Mouse (Mus musculus) CH12.LX (cell line): Measurements from ENCODE around the gene Fam160a1.

Experiments
- CHD1 ChIP-seq: IDR thresholded peaks from 2 replicates; pipeline ENCODE4 v1.6.1; 2012; ENCODE audit warnings: low read depth, low read length, improper control_type of control experiment, inconsistent platforms
- CTCF ChIP-seq, 2 experiments: IDR thresholded peaks in 1 of 2; conservative IDR thresholded peaks in 1 of 2; 2 replicates each; pipeline ENCODE4 v1.5.1; 2011 to 2012; ENCODE audit warnings: low read depth in 2 of 2, low read length in 2 of 2, improper control_type of control experiment in 1 of 2, inconsistent platforms in 1 of 2, mild to moderate bottlenecking in 1 of 2, moderate library complexity in 1 of 2
- EP300 ChIP-seq: IDR thresholded peaks from 2 replicates; pipeline ENCODE4 v1.6.1; 2011; ENCODE audit warnings: low read length, improper control_type of control experiment
- GABPA ChIP-seq: IDR thresholded peaks from 2 replicates; pipeline ENCODE4 v1.6.1; 2012; ENCODE audit warnings: low read depth, low read length, improper control_type of control experiment, inconsistent platforms; ENCODE audit not compliant: insufficient replicate concordance
- HCFC1 ChIP-seq: IDR thresholded peaks from 2 replicates; pipeline ENCODE4 v1.6.1; 2012; ENCODE audit warnings: low read depth, mild to moderate bottlenecking, inconsistent platforms, low read length, improper control_type of control experiment
- MXI1 ChIP-seq: IDR thresholded peaks from 2 replicates; pipeline ENCODE4 v1.6.1; 2011; ENCODE audit warnings: mild to moderate bottlenecking, low read depth, low read length, improper control_type of control experiment
- NRF1 ChIP-seq: IDR thresholded peaks from 2 replicates; pipeline ENCODE4 v1.6.1; 2014; ENCODE audit warnings: low read depth, mild to moderate bottlenecking, inconsistent platforms, low read length, improper control_type of control experiment, moderate library complexity
- POLR2A ChIP-seq: IDR thresholded peaks from 2 replicates; pipeline ENCODE4 v1.6.1; 2011; ENCODE audit warnings: low read depth, mild to moderate bottlenecking, improper control_type of control experiment, low read length
- POLR2AphosphoS2 ChIP-seq: IDR thresholded peaks from 2 replicates; pipeline ENCODE4 v1.6.1; 2011; ENCODE audit warnings: low read depth, low read length, improper control_type of control experiment
- UBTF ChIP-seq: IDR thresholded peaks from 2 replicates; pipeline ENCODE4 v1.6.1; 2012; ENCODE audit warnings: low read depth, mild to moderate bottlenecking, inconsistent platforms, low read length, improper control_type of control experiment, moderate library complexity
- USF1 ChIP-seq: IDR thresholded peaks from 2 replicates; pipeline ENCODE4 v1.6.1; 2014; ENCODE audit warnings: low read depth, mild to moderate bottlenecking, inconsistent platforms, low read length, improper control_type of control experiment
- ZKSCAN1 ChIP-seq: IDR thresholded peaks from 2 replicates; pipeline ENCODE4 v1.6.1; 2012; ENCODE audit warnings: low read depth, inconsistent platforms, low read length, improper control_type of control experiment, borderline replicate concordance
- ZNF384 ChIP-seq: IDR thresholded peaks from 2 replicates; pipeline ENCODE4 v1.6.1; 2012; ENCODE audit warnings: low read depth, low read length, improper control_type of control experiment, inconsistent platforms

- TF ChIP-seq CTCF (conservative IDR thresholded peaks at IDR 0.05 in 1 of 2, IDR thresholded peaks at IDR 0.05 in 1 of 2; ENCODE audit: low read depth in 2 of 2, low read length in 2 of 2) (no peak), POLR2AphosphoS2 (no peak), EP300 (no peak), HCFC1 (no peak), UBTF (no peak), USF1 (no peak), NRF1 (no peak), POLR2A (no peak), ZNF384 (no peak), MXI1 (no peak), ZKSCAN1 (no peak), GABPA (no peak), CHD1 (no peak)
These were observed 40.0 kb upstream of the Fam160a1 start for GRCm38 (mm10) chr3:85857083-85857482.
